Mouse (Mus musculus) adrenal gland, adult 8-10 months (tissue): Measurements from ENCODE around the gene Snrnp70. TPM values are rescaled to one million over a fixed set of nuclear protein-coding genes. Genes with fewer than 3 reads are reported as not detected.
"Not testable (repeated sequence)": the region's sequence is repeated elsewhere in the genome, so short reads cannot be mapped to it uniquely, and the experiment has no call there.

Experiments used
- DNase-seq: peaks from one replicate; pipeline ENCODE4 v3.0.0; 2022
- total RNA-seq, 4 experiments: library from RNA; stranded (reverse); gene quantifications; 2 replicates each; pipeline ENCODE4 v1.2.4; 2022

The Snrnp70 gene
- total RNA-seq, 4 experiments from 2014 or later = 232 to 563 (median 376) TPM

DNA sequence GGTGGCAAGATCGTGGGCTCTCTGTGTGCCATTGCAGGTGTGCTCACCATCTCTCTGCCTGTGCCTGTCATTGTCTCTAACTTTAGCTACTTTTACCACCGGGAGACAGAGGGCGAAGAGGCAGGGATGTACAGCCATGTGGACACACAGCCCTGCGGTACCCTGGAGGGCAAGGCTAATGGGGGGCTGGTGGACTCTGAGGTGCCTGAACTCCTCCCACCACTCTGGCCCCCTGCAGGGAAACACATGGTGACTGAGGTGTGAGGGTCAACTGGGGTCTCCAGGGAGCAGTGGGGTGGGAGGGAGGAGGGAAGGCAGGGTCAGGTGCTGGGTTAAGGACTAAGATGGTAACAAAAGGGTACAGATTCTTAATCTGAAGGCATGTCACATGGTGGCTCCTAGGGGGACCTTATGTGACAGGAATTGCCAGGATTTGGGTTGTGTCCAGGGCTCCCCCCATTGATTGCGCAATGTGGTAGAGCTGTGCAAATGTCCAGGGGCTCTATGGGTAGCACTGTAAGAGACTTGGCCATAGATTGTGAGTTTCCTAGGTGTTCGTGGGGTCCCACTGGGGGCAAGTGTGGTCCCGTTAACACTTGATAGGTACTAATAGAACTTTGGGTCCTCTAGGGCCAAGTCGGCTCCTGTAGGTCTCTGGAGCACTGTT lies 14.1 kb upstream of the Snrnp70 start:
- DNase-seq = no peak

DNA sequence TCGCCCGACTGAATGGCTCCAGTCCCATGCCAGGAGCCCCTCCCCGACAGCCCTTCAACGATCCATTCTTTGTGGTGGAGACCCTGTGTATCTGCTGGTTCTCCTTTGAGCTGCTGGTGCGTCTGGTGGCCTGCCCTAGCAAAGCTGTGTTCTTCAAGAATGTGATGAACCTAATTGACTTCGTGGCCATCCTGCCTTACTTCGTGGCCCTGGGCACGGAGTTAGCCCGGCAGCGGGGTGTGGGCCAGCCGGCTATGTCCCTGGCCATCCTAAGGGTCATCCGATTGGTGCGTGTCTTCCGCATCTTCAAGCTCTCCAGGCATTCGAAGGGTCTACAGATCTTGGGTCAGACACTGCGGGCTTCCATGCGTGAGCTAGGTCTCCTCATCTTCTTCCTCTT lies 13.4 kb upstream of the Snrnp70 start:
- no peak for DNase-seq

DNA sequence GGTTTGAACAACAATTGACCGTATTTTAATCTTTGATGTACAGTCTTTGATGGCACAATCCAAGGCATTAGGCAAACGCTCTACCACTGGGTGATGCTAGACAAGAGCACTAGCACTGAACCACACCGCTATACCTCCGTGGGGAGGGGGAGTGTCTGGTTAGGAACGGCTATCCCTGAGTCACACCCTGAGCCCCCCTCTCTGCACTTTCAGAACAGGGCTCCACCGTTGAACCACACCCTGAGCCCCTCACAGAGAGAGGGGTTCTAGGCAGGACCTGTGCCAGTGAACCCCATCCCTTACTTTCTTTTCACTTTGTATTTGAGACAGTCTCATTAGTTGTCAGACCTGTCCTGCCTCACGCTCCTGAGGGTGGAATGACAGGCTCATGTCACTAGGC lies 12.8 kb upstream of the Snrnp70 start:
- no peak for DNase-seq

DNA sequence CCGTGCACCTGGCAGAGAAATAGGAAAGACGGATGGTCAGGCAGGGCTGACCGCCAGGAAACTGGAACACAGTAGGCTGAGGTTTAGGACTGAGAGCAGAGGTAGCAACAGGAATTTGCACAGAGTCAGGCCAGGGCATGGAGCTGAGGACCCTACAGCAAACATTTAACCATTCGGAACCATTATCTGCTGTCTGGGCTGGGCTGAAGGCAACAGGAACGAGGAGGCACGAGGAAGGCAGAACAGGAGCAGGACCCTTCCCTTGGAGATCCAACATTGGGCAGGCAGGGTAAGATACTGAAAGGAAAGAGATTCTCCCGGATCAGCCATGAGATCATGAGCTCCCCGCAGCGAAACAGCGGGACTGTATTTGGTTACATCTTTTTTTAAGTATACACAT lies 12.3 kb upstream of the Snrnp70 start:
- DNase-seq = no peak

DNA sequence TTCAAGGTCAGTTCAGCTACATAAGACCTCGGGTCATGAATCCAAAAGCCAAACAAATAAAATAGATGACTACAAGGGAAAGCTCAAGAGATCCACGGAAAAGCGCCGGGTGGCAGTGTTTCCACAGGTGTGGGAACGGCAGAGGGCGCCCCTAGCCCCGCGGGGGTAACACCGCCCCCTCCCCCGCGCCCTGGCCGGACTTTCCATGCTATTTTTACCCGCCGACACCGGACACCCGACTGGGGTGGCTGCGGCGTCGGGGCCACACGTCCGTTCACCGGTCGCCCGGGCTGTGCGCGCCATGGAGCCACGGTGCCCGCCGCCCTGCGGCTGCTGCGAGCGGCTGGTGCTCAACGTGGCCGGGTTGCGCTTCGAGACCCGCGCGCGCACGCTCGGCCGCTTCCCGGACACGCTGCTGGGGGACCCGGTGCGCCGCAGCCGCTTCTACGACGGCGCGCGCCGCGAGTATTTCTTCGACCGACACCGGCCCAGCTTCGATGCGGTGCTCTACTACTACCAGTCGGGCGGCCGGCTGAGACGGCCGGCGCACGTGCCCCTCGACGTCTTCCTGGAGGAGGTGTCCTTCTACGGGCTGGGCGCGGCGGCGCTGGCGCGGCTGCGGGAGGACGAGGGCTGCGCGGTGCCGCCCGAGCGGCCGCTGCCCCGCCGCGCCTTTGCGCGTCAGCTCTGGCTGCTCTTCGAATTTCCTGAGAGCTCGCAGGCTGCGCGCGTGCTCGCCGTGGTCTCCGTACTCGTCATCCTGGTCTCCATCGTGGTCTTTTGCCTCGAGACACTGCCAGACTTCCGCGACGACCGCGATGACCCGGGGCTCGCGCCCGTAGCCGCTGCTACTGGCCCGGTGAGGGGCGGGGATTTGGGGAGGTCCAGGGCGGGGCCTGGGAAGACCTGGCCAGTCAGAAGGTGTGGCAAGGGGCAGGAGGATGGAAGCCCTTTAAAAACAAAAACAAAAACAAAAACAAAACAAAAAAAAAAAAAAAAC lies 10.9 kb upstream of the Snrnp70 start:
- no peak for DNase-seq

DNA sequence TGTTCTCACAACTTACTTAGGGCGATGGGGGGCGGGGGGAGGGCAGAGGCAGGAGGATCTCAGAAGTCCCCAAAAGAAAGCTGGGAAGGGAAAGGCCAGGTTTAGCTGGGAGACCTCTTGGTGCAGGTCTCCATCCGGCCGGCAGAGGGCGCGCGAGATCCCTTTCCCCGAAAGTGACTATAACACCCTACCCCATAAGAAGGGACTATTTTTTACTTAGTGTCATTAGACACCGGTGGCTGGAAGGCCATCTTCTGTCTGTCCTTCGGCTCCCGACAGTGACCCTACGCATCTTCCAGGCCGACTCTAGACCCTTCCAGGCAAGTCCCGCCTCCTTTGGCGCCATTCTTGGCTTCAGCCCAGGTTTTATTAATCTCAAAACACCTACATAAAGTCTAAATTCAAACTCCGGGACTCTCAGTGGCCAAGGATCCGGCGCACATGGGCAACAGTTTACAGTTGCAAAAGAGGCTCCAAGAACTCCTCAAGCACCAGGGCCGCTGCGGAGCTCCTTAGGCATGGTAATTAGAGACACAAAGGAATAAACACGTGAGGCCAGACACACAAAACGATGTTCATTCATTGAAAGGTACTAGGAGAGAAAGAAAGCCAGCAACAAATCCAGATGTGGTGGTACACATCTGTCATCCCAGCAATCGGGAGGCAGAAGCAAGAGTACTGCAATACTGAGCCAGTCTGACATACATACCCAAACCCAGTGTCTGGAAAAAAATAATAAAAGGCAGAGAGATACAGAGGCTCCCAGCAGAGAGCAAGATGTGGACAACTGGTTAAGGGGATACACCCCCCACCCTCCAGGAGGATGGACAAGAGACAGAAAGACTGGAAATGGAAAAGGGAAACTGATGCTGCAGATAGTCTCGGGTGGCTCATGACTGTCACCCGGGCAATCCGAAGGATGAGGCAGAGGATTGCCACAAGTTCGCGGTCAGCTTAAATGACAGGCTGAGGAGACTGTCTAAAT lies 9.8 kb upstream of the Snrnp70 start, which contains the start of gene Kcna7:
Kcna7 (plus strand) TSS at position 563 of the 985 bp plus-strand sequence.
- peak; percentile 44 for DNase-seq

DNA sequence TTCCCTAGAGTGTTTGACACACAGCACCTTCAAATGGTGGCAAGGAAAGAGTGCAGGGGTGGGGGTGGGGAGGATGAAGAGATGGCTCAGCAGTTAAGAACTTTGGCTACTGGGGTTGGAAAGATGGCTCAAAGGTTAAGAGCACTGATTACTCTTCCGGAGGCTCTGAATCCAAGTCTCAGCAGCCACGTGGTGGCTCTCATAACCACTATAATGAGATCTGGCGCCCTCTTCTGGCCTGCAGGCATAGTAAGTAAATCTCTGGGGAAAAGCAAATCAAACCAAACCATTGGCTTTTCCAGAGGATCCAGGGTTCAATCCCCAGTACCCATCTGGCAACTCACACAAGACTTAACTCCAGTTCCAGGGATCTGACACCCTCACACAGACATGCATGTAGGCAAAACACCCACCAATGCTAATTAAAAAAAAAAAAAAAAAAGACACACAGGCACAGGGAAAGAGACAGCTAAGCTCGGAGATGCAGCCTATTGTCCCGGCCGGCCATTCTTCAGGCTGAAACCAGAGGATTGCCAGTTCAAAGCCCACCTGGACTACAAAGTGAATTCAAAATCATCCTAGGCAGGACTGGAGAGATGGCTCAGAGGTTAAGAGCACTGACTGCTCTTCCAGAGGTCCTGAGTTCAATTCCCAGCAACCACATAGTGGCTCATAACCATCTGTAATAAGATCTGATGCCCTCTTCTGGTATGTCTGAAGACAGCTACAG lies 8.2 kb upstream of the Snrnp70 start:
- no peak for DNase-seq

DNA sequence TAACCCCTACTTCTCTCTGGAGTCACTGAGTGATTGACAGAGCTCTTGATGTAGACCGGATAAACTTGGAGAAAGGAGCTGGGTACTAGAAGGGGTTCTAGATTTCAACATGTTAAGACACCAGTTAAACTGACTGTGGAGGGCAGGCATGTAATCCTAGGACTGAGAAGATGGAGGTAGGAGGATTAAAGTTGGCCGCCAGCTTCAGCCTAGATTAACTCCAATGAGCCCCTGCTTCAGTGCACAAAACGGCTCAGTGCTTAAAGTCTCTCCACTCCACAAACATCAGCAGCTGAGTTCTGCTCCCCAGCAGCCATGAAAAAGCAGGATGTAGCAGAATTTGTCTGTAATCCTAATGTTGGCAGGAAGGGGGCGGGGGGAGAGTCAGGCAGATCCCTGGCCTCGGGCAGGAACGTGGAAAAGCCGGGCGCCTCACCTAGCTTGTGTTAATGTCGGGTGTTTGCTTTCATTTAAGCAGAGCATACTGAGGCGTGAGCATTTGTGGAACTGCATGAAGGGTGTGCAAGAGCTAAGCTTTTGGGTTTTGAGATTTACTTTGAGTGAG lies 6.1 kb upstream of the Snrnp70 start:
- no peak for DNase-seq

DNA sequence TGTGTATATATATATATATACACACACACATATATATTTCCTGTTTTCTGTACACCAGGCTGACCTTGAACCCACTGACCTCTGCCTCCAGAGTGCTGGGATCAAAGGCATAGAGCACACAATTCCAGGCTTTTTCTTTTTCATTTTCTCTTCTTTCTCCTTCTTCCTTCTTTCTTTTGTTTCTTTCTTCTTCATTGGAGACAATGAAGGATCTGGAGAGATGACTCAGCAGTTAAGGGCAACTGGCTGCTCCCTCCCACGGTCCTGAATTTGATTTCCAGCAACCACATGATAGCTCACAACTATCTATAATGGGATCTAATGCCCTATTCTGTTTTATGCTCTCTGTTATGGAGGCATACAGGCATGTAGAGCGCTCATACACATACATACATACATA lies 1.2 kb upstream of the Snrnp70 start:
- DNase-seq = no peak

DNA sequence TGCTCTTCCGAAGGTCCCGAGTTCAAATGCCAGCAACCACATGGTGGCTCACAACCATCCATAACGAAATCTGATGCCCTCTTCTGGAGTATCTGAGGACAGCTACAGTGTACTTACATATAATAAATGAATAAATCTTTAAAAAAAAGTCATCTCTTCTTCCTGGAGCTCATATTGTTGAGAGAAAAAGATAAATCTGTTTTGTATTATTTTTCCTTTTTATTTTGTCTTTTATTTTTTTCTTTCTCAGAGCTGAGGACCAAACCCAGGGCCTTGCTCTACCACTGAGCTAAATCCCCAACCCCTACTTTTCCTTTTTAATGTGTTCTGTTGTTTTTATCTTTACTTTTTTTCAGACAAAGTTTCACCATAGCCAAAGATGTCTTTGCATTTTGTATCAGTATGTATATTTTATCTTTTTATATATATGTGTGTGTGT lies 814 bp upstream of the Snrnp70 start:
- not testable (repeated sequence) for DNase-seq

DNA sequence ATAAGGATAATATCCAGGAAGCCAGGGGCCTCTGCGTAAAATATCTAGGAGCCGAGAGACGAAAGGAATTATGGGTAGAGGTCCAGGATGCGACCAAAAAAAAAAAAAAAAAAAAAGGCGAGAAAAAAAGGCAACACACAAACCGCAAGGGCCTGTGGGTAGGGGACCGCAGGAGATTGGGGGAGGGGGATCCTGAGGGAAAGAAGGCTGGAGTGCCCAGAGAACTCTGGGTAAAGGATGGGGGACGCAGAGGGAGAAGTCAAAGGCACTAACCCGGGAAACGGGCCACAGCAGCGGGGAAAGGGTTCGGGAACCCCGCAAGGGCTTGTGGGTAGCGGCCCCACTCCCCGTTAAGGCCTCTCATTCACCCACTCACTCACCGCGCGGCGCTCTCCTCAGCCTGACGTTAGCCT lies 407 bp downstream of the Snrnp70 start:
- DNase-seq = no peak

DNA sequence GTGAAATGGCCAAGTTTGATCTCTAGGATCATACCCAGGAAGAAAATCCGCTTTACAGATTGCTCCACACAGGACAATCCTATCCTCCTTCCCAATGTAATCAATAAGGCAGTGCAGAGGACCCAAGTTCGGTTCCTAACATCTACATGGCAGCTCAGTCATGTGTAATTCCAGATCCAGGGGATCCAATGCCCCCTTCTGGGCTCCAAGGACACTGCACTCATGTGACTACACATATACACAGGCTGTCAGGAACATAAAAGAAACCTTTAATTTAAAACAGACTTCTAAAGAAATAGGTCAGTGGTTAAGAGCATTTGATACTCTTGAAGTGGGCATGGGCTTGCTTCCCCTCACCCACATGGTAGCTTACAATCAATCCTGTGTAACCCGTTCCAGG lies 9.5 kb downstream of the Snrnp70 start:
- DNase-seq = no peak

DNA sequence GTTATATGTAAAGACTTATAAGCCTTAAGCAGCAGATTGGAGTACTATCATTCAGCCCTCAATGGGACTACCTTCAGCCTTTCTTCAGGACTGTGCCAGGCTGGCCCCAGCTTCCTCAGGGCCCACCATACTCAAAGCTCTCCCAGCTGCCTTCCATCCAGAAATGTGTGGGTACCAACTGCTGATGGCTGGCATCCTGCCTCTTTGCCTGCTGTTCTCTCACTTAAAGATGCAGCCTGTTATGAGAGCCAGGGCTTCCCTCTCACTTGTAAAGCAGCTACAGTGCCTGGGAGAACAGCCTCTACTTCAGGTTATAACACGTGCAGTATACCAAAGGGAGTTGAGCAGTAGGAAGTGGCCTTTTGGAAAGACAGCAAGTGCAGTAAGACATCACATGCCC lies 19.5 kb downstream of the Snrnp70 start:
- no peak for DNase-seq

DNA sequence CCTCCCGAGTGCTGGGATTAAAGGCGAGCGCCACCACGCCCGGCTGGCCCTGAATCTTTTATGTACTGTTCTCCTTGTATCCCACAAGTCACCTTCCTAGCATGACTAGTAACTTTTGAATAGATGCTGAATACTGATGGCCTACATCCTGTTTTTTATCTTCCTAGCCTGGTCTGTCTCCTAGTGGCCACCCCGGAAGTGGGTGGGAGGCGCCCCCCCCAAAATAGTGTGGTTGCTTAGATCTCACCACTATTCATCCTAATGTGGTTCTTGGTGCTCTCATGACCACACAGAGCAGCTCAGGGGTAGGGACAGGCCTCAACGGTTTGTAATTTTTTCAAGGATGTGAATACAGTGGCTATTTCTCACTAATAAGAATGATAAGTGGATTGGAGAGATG lies 20.9 kb downstream of the Snrnp70 start:
- DNase-seq = no peak

DNA sequence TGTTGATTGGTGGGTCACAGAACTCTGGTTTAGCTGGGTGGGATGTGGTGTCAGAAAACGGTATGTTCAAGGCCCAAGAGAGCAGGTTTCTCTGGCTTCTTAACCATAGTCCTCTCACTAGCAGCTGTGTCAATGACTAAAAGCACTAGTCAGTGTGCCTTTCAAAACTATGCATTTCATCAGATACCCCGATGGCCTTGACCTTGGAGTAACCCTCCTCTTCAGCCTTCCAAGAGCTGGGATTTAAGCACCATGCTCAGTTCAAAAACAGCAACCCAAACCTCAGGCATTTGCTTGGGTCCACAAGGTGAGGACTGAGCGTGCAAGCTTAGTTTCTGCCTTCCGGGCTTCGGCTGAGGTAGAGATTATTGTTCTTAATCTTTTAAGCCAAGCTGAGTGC lies 23.2 kb downstream of the Snrnp70 start:
- no peak for DNase-seq

DNA sequence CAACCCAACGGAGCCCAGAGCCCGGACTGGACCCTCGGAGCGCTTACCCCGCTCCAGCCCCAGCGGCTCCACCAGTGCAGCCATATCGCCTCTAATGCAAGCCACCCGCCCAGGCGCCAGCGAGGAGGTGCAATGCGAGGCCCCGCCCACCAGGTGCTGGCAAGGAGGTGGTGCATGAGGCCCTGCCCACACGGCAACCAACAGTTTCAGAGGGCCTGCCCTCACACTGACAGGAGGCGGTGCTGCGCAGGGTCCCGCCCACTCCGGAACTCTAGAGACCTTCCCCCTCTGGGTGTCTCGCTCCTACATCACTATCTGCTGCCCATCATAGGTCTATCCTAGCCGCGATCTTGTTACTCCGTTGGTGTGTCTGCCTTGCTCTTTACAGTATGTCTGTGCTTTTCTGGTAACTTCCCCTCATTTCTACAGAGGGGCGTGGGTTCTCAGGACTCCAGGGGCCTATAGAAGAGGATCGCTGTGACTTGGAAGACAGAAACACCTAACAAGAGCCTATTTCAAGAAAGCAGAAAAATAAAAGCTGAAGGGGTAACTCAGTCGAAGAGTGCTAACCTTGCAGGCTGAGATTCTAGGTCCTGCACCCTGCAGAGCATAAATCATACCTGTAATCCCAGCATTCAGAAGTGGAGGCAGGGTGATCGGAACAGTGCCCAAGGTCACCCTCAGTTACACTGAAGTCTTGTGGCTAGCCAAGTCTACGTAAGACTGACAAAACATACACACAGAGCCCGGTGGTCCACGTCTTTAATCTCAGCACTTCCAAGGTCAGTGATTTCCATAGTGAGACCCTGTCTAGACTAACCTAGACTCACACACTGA lies 24.8 kb downstream of the Snrnp70 start, which contains the start of gene Lin7b:
Lin7b (minus strand) TSS at position 109 of the 837 bp plus-strand sequence.
- peak; percentile 91 for DNase-seq

DNA sequence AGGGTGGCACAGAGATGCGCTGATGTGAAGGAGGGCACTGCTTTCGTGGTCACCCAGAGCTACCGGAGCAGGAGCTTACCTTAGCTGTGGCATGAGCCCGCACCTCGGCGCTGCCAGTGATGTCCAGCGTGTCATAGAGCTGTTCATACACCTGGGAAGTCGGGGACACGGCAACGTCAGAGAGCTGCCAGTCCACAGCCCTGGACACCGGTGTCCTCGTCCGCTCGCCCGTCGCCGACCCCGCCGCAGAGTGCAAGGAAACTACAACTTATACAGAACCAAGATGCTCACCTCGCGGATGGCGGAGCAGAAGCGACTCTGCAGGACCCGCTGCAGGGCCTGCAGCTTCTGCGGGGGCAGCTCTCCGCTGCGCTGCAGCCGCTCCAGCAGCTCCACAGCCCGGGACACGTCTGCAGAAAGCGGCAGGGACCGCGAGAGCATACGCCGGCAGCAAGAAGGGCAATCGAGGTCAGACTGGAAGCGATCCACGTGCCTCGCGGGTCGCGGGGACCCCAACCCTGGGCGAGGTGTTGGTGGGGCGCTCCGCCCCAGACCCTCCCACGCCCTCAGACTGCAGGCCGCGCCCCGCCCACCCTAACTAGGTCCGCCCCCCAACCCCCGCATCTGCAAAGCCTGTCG lies 25.6 kb downstream of the Snrnp70 start:
- no peak for DNase-seq

DNA sequence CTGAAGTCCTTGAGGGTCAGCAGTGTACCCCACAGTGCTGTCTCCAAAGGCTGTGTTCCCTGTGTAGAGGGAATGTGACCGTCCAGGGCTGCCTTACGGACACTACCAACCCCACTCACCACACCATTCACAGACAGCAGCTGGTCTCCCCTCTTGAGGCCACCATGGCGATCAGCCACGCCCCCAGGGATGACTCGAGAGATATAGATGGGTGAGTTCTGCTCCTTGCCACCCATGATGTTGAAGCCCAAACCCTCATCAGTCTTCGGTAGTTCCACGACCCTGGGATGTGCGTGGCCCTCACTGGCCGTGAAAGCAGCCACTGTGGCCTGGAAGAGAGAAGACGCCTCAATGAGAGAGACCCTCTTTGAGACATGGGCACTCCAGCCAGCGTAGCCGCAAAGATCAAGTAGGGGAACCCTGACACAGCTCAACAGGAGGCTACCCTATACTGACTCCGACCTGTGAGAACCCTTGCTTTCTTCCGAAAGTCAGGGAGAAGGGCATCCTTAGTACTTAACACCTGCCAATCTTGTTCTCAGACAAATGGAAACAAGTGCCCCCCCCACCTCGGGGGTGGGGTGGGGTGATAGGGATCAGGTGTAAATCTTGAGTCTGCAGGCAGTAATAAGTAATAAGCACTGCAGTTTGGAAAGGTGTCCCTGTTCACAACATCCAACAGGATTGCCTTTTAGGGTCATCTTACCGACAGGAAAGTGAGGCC lies 26.4 kb downstream of the Snrnp70 start:
- no peak for DNase-seq

DNA sequence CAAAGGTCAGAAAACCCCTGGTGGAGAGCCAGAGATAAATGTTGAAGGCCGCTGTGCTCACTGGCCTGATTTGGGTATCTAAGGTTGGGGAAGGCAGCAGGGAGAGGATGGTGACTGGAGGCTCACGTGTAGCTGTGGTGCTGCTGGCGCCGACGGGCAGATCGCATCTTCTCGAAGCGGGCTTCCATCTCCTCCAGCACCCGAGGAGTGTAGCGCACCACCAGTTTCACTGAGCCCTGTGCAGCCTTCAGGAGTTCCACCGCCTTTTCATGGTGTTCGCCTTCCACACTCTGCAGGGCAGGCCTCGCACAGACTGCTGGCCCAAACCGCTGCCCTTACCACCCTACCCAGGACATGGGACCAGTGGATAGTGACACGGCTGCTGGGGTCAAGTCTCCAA lies 27.4 kb downstream of the Snrnp70 start:
- DNase-seq = no peak
